Mouse (Mus musculus): Measurements from ENCODE around the gene Acot7.

- no peak for TF ChIP-seq CTCF (IDR thresholded peaks at IDR 0.05)
- no peak for TF ChIP-seq EP300 (IDR thresholded peaks at IDR 0.05)
These were observed at the start of gene Acot7 for GRCm38 (mm10) chr4:152177537-152178343.
